Mouse (Mus musculus) forebrain, embryonic 13.5 days (tissue): ENCODE results near the gene Smbd1. TPM values are rescaled to one million over a fixed set of nuclear protein-coding genes. Genes with fewer than 3 reads are reported as not detected.

Experiments
- ATAC-seq: fragments of 200-750 bp; cut with Nextera tagmentation; 2 replicates; pipeline ENCODE4 v1.8.0; 2017
- H3K27ac ChIP-seq: fragments of 300-500 bp; sonication (generic); 2 replicates; pipeline ENCODE4 v1.5.1; 2015; ENCODE audit warnings: inconsistent platforms, mild to moderate bottlenecking, moderate library complexity
- H3K27me3 ChIP-seq: fragments of 300-500 bp; sonication (generic); 2 replicates; pipeline ENCODE4 v1.6.1; 2015; ENCODE audit warnings: mild to moderate bottlenecking, inconsistent platforms
- H3K36me3 ChIP-seq: fragments of 300-500 bp; sonication (generic); 2 replicates; pipeline ENCODE4 v1.6.1; 2015; ENCODE audit warnings: mild to moderate bottlenecking, inconsistent platforms; ENCODE audit not compliant: poor library complexity, severe bottlenecking
- H3K4me1 ChIP-seq: fragments of 300-500 bp; sonication (generic); 2 replicates; pipeline ENCODE4 v1.6.1; 2015; ENCODE audit warnings: inconsistent platforms
- H3K4me2 ChIP-seq: fragments of 300-500 bp; sonication (generic); 2 replicates; pipeline ENCODE4 v1.6.1; 2015; ENCODE audit warnings: inconsistent platforms, mild to moderate bottlenecking, moderate library complexity
- H3K4me3 ChIP-seq: fragments of 300-500 bp; sonication (generic); 2 replicates; pipeline ENCODE4 v1.5.1; 2015; ENCODE audit warnings: mild to moderate bottlenecking, inconsistent platforms
- H3K9ac ChIP-seq: fragments of 300-500 bp; sonication (generic); 2 replicates; pipeline ENCODE4 v1.6.1; 2015; ENCODE audit warnings: mild to moderate bottlenecking, inconsistent platforms
- H3K9me3 ChIP-seq: fragments of 300-500 bp; sonication (generic); replicated peaks from 2 replicates; pipeline ENCODE4 v1.6.1; 2016; ENCODE audit warnings: inconsistent platforms
- WGBS: fragments of 180-500 bp; shearing (Covaris S2); methylation state at CpG from one replicate; pipeline ENCODE4 v1.1.7; 2015; 5-methylcytosine and 5-hydroxymethylcytosine counted together
- polyA plus RNA-seq: library from polyadenylated mRNA; unstranded; fragments of >200 nt; fragmentation: Nextera tagmentation; extraction: Ambion mirVana; gene quantifications from 2 replicates; pipeline ENCODE4 v1.2.1, GENCODE M21; 2015

Smbd1 gene
- polyA plus RNA-seq, 1 experiment from 2014 or later, result not detected

DNA sequence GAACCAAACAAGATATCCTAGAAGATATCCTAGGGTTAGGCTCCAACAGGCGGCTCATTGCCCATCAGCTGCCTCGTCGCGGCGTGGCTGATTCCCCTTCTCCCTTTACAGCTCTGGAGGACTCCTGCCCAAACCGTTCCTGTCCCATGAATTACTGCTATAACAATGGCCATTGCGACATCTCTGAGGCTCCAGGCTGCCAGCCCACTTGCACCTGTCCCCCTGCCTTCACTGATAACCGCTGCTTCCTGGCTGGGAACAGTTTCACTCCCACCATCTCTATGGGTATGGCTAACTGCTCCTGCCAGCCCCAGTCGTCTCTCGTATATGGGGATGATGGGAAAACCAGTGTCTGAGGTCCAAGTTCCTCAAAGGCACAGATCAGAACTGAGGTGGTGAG is 33.6 kb downstream of the Smbd1 start:
- no peaks in the 10 kb centered on the region for H3K36me3 ChIP-seq
- no peak overlapping the region for H3K4me3 ChIP-seq
- ATAC-seq, result no peak
- no peak overlapping the region for H3K4me2 ChIP-seq
- no peaks in the 10 kb centered on the region for H3K27me3 ChIP-seq
- no peak overlapping the region for H3K9ac ChIP-seq
- no peak overlapping the region for H3K27ac ChIP-seq
- H3K9me3 ChIP-seq, result no peaks in the 10 kb centered on the region
- H3K4me1 ChIP-seq, result no peaks in the 10 kb centered on the region
- whole genome bisulfite sequencing, result 86% methylated on average over 10 of the region's 10 CpGs

GRCm38 (mm10) chr16:32766904-32767303 is 43.4 kb downstream of the Smbd1 start:
- 95% methylated on average over 7 of the region's 7 CpGs for WGBS
- no peak overlapping the region for H3K4me2 ChIP-seq
- no peaks in the 10 kb centered on the region for H3K4me1 ChIP-seq
- no peak for ATAC-seq
- no peak overlapping the region for H3K27ac ChIP-seq
- no peaks in the 10 kb centered on the region for H3K36me3 ChIP-seq
- no peak overlapping the region for H3K4me3 ChIP-seq
- no peaks in the 10 kb centered on the region for H3K9me3 ChIP-seq
- no peaks in the 10 kb centered on the region for H3K27me3 ChIP-seq
- H3K9ac ChIP-seq, result no peak overlapping the region

- Histone ChIP-seq H3K36me3 (no peaks in the 10 kb centered on the region), H3K4me2 (no peak overlapping the region), H3K4me1 (no peaks in the 10 kb centered on the region), H3K4me3 (no peak overlapping the region), H3K27ac (no peak overlapping the region), H3K9ac (no peak overlapping the region), H3K27me3 (no peaks in the 10 kb centered on the region), H3K9me3 (no peaks in the 10 kb centered on the region)
- ATAC-seq, result no peak
- WGBS, result 81% methylated on average over 6 of the region's 6 CpGs
These were observed 45.3 kb downstream of the Smbd1 start for GRCm38 (mm10) chr16:32764961-32765360.

- Histone ChIP-seq H3K27ac (no peak overlapping the region), H3K27me3 (no peaks in the 10 kb centered on the region), H3K9ac (no peak overlapping the region), H3K4me2 (no peak overlapping the region), H3K4me1 (no peaks in the 10 kb centered on the region), H3K36me3 (no peaks in the 10 kb centered on the region), H3K4me3 (no peak overlapping the region), H3K9me3 (no peaks in the 10 kb centered on the region)
- WGBS, result 86% methylated on average over 2 of the region's 2 CpGs
- no peak for ATAC-seq
These were observed 45.7 kb downstream of the Smbd1 start for GRCm38 (mm10) chr16:32764550-32764949.

Other genes with a start within 250 kb of the Smbd1 start
- 32.0 and 42.1 TPM in 2 replicates for gene Tfrc, start 201.6 kb downstream of the Smbd1 start, polyA plus RNA-seq
- gene Tnk2, start 166.6 kb downstream of the Smbd1 start, polyA plus RNA-seq, result 14.6 TPM in 2 replicates
- gene Muc4, start 74.6 kb downstream of the Smbd1 start, polyA plus RNA-seq, result 0.04 TPM in 1 of 2 replicates, not detected in the other
- gene Muc20, start 13.0 kb downstream of the Smbd1 start, polyA plus RNA-seq, result not detected in 2 replicates
- 103 and 119 TPM in 2 replicates for gene Fyttd1, start 67.0 kb upstream of the Smbd1 start, polyA plus RNA-seq
- gene Rubcn, start 67.3 kb upstream of the Smbd1 start, polyA plus RNA-seq, result 22.3 and 25.0 TPM in 2 replicates
- gene Lrch3, start 103.6 kb upstream of the Smbd1 start, polyA plus RNA-seq, result 36.7 and 39.9 TPM in 2 replicates
- gene Iqcg, start 245.7 kb upstream of the Smbd1 start, polyA plus RNA-seq, result 4.0 and 5.4 TPM in 2 replicates
- 664 and 784 TPM in 2 replicates for gene Rpl35a, start 246.0 kb upstream of the Smbd1 start, polyA plus RNA-seq